Mouse (Mus musculus) thymus, postnatal 36 days (tissue): Measurements from ENCODE around the gene Eif2b3.
A peak's percentile ranks its signal among the peaks of the same experiment; 100 is the strongest.

ENCODE experiments used
- DNase-seq, 2 experiments: peaks; one replicate each; pipeline ENCODE4 v3.0.0; 2022; ENCODE audit warnings: mixed read lengths in 2 of 2

Eif2b3 gene

GRCm38 (mm10) chr4:117095551-117096452 is 76.6 kb downstream of the Eif2b3 start, which contains the start of gene Ptch2:
Gene Ptch2, plus strand, starts transcription at chr4:117096075.
- peak; percentile 68 to 80 for DNase-seq

- no peak for DNase-seq
These were observed 77.5 kb downstream of the Eif2b3 start for GRCm38 (mm10) chr4:117096666-117097065.

GRCm38 (mm10) chr4:117097969-117098763 is 79.0 kb downstream of the Eif2b3 start:
- no peak for DNase-seq

GRCm38 (mm10) chr4:117098764-117099036 is 79.5 kb downstream of the Eif2b3 start:
- no peak for DNase-seq

GRCm38 (mm10) chr4:117100036-117100435 is 80.8 kb downstream of the Eif2b3 start:
- DNase-seq = no peak

GRCm38 (mm10) chr4:117101218-117101617 is 82.0 kb downstream of the Eif2b3 start:
- no peak for DNase-seq

GRCm38 (mm10) chr4:117104672-117105071 is 85.5 kb downstream of the Eif2b3 start:
- no peak for DNase-seq

GRCm38 (mm10) chr4:117105127-117105526 is 85.9 kb downstream of the Eif2b3 start:
- no peak for DNase-seq

- no peak for DNase-seq
These were observed 88.8 kb downstream of the Eif2b3 start for GRCm38 (mm10) chr4:117107813-117108523.

- DNase-seq = no peak
These were observed 89.3 kb downstream of the Eif2b3 start for GRCm38 (mm10) chr4:117108524-117108849.

GRCm38 (mm10) chr4:117109330-117109729 is 90.1 kb downstream of the Eif2b3 start:
- no peak for DNase-seq

GRCm38 (mm10) chr4:117110249-117110648 is 91.0 kb downstream of the Eif2b3 start:
- peak; percentile 20 to 51 for DNase-seq

- no peak for DNase-seq
These were observed 91.8 kb downstream of the Eif2b3 start for GRCm38 (mm10) chr4:117110985-117111384.

GRCm38 (mm10) chr4:117113237-117113636 is 94.0 kb downstream of the Eif2b3 start:
- no peak for DNase-seq

- DNase-seq = peak; percentile 42 to 67
These were observed 96.4 kb downstream of the Eif2b3 start for GRCm38 (mm10) chr4:117115592-117115991.

GRCm38 (mm10) chr4:117117931-117118330 is 98.7 kb downstream of the Eif2b3 start:
- DNase-seq = no peak

- no peak for DNase-seq
These were observed 100.4 kb downstream of the Eif2b3 start for GRCm38 (mm10) chr4:117119636-117120035.

- no peak for DNase-seq
These were observed 100.8 kb downstream of the Eif2b3 start for GRCm38 (mm10) chr4:117120052-117120444.

- DNase-seq = peak; percentile 88 to 90
These were observed 101.5 kb downstream of the Eif2b3 start for GRCm38 (mm10) chr4:117120445-117121414.

- no peak for DNase-seq
These were observed 103.0 kb downstream of the Eif2b3 start for GRCm38 (mm10) chr4:117122209-117122608.

GRCm38 (mm10) chr4:117123546-117124217 is 104.5 kb downstream of the Eif2b3 start:
- no peak for DNase-seq

- no peak for DNase-seq
These were observed 105.0 kb downstream of the Eif2b3 start for GRCm38 (mm10) chr4:117124218-117124517.
